Mouse (Mus musculus) forebrain, embryonic 13.5 days (tissue): ENCODE results near the gene Upk1a. TPM values are rescaled to one million over a fixed set of nuclear protein-coding genes. Genes with fewer than 3 reads are reported as not detected.

Experiments
- ATAC-seq: fragments of 200-750 bp; cut with Nextera tagmentation; 2 replicates; pipeline ENCODE4 v1.8.0; 2017
- H3K27ac ChIP-seq: fragments of 300-500 bp; sonication (generic); 2 replicates; pipeline ENCODE4 v1.5.1; 2015; ENCODE audit warnings: inconsistent platforms, mild to moderate bottlenecking, moderate library complexity
- H3K27me3 ChIP-seq: fragments of 300-500 bp; sonication (generic); 2 replicates; pipeline ENCODE4 v1.6.1; 2015; ENCODE audit warnings: mild to moderate bottlenecking, inconsistent platforms
- H3K36me3 ChIP-seq: fragments of 300-500 bp; sonication (generic); 2 replicates; pipeline ENCODE4 v1.6.1; 2015; ENCODE audit warnings: mild to moderate bottlenecking, inconsistent platforms; ENCODE audit not compliant: poor library complexity, severe bottlenecking
- H3K4me1 ChIP-seq: fragments of 300-500 bp; sonication (generic); 2 replicates; pipeline ENCODE4 v1.6.1; 2015; ENCODE audit warnings: inconsistent platforms
- H3K4me2 ChIP-seq: fragments of 300-500 bp; sonication (generic); 2 replicates; pipeline ENCODE4 v1.6.1; 2015; ENCODE audit warnings: inconsistent platforms, mild to moderate bottlenecking, moderate library complexity
- H3K4me3 ChIP-seq: fragments of 300-500 bp; sonication (generic); 2 replicates; pipeline ENCODE4 v1.5.1; 2015; ENCODE audit warnings: mild to moderate bottlenecking, inconsistent platforms
- H3K9ac ChIP-seq: fragments of 300-500 bp; sonication (generic); 2 replicates; pipeline ENCODE4 v1.6.1; 2015; ENCODE audit warnings: mild to moderate bottlenecking, inconsistent platforms
- H3K9me3 ChIP-seq: fragments of 300-500 bp; sonication (generic); replicated peaks from 2 replicates; pipeline ENCODE4 v1.6.1; 2016; ENCODE audit warnings: inconsistent platforms
- WGBS: fragments of 180-500 bp; shearing (Covaris S2); methylation state at CpG from one replicate; pipeline ENCODE4 v1.1.7; 2015; 5-methylcytosine and 5-hydroxymethylcytosine counted together
- polyA plus RNA-seq: library from polyadenylated mRNA; unstranded; fragments of >200 nt; fragmentation: Nextera tagmentation; extraction: Ambion mirVana; gene quantifications from 2 replicates; pipeline ENCODE4 v1.2.1, GENCODE M21; 2015

Gene Upk1a
- polyA plus RNA-seq, 1 experiment from 2014 or later, result 0.19 TPM

DNA sequence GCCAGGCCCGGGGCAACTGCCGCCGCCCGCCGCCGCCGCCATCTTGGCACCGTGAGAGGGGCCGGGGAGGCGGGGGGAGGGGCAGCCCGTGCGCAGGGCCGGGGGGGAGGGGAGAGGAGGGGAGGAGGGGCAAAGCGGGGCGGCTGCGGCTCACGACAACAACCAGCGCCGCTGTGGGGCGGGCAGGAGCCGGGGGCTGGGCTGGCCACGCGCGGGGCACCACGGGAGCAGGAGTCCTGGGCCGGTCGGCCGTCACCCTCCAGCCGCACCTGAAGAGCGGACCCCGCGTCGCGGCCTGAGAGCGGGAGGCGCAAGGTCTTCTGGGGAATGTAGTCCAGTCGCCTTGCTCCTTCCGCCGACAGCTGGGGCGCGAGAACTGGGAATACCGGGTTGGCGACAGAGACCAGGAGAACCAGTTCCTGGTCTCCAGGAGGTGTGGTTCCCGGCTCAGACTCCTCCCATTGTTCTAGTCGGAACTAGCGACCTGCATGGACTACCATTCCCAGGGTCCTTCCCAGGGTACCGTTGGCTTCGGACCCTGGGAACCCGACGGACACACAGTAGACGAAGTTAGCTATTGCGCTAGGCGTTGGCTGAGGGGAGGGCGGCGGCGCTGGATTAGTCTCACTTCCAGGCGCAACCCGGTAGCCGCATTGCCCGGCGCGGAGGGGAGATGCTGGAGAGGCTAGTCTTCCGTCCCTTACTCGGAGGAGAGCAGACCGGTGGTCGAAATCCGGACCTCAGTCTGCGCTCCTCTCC lies 23.8 kb downstream of the Upk1a start, which contains the start of gene Kmt2b:
TSS of gene Kmt2b (minus strand) at position 51 of the 759 bp plus-strand sequence.
- Histone ChIP-seq H3K27ac (peak within 1 kb of the TSS; percentile 93), H3K27me3 (no peaks in the 10 kb centered on the region), H3K4me1 (peaks cover 23% of the 10 kb centered on the region), H3K9ac (peak within 1 kb of the TSS; percentile 99), H3K36me3 (peaks cover 30% of the 10 kb centered on the region), H3K4me2 (peak within 1 kb of the TSS; percentile 97), H3K4me3 (peak within 1 kb of the TSS; percentile 97), H3K9me3 (no peaks in the 10 kb centered on the region)
- under 1% methylated on average over 51 of the region's 68 CpGs for WGBS
- peak; percentile 95 for ATAC-seq

- Histone ChIP-seq H3K4me1 (peaks cover 23% of the 10 kb centered on the region), H3K4me2 (peak overlapping the region; percentile 97), H3K36me3 (peaks cover 38% of the 10 kb centered on the region), H3K27me3 (no peaks in the 10 kb centered on the region), H3K9ac (peak overlapping the region; percentile 99), H3K9me3 (no peaks in the 10 kb centered on the region), H3K27ac (peak overlapping the region; percentile 93), H3K4me3 (peak overlapping the region; percentile 97)
- under 1% methylated on average over 30 of the region's 67 CpGs for WGBS
- peak; percentile 57 for ATAC-seq
These were observed 24.6 kb downstream of the Upk1a start for GRCm38 (mm10) chr7:30587842-30588667.

DNA sequence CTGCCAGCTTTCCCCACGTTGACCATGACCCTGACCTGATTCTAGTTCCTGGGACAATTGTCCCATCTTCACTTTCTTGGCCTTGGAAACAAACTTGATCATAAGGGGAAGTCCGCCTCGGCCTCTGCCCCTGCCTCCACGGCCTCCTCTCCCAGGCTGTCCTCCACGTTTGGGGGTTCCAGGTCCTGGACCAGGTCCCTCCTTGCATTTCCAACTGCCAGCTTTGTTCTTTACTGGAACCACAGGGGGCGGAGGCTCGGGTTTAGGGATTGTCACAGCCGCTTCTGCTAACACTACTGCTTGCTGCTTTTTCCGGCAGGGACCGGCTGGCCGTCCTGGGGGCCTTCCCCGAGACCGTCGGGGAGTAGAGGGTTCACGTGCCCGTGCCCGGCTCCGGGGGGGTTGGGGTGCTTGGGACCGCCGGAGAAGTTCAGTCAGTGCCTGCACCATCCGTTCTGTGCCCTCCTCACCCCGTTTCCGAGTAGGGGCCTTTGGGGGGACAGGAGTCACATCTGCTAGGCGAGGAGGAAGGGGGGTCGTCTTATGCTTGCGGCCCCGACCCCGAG lies 26.1 kb downstream of the Upk1a start:
- Histone ChIP-seq H3K9me3 (no peaks in the 10 kb centered on the region), H3K27me3 (no peaks in the 10 kb centered on the region), H3K4me1 (peaks cover 23% of the 10 kb centered on the region), H3K9ac (peak overlapping the region; percentile 99), H3K36me3 (peaks cover 53% of the 10 kb centered on the region), H3K4me2 (peak overlapping the region; percentile 97), H3K27ac (no peak overlapping the region), H3K4me3 (peak overlapping the region; percentile 97; the same call in 1 of the 2 replicates)
- 88% methylated on average over 28 of the region's 28 CpGs for WGBS
- ATAC-seq, result no peak

DNA sequence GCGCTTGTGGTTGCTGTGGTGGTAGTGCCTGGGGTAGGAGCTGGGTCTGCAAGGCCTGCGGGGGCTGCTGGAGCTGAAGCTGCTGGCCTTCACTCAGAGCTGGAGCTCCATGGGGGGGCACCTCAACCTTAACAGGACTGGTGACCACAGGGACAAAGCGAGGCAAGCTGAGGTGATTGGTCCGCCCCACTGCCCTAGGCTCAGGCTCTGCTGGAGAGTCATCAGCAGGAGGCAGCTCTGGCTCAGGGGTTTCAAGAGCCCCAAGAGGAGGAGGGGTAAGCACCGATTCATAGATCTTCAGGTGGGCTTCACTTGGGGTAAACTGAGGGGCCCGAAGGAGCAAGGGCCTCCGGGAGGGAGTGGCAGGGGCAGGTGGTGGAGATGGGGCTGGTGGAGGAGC lies 27.5 kb downstream of the Upk1a start:
- H3K9me3 ChIP-seq, result no peaks in the 10 kb centered on the region
- no peak overlapping the region for H3K4me3 ChIP-seq
- no peaks in the 10 kb centered on the region for H3K27me3 ChIP-seq
- H3K9ac ChIP-seq, result no peak overlapping the region
- whole genome bisulfite sequencing, result 94% methylated on average over 7 of the region's 7 CpGs
- H3K4me1 ChIP-seq, result peaks cover 23% of the 10 kb centered on the region
- ATAC-seq, result no peak
- H3K27ac ChIP-seq, result no peak overlapping the region
- H3K36me3 ChIP-seq, result peaks cover 67% of the 10 kb centered on the region
- no peak overlapping the region for H3K4me2 ChIP-seq

GRCm38 (mm10) chr7:30584339-30584738 lies 28.3 kb downstream of the Upk1a start:
- no peak for ATAC-seq
- 95% methylated on average over 10 of the region's 10 CpGs for WGBS
- peaks cover 75% of the 10 kb centered on the region for H3K36me3 ChIP-seq

GRCm38 (mm10) chr7:30581547-30581946 lies 31.1 kb downstream of the Upk1a start:
- no peak overlapping the region for H3K4me3 ChIP-seq
- H3K36me3 ChIP-seq, result peaks cover 100% of the 10 kb centered on the region
- no peak overlapping the region for H3K27ac ChIP-seq
- ATAC-seq, result no peak
- no peaks in the 10 kb centered on the region for H3K9me3 ChIP-seq
- H3K4me2 ChIP-seq, result no peak overlapping the region
- H3K9ac ChIP-seq, result no peak overlapping the region
- 96% methylated on average over 16 of the region's 16 CpGs for WGBS
- no peaks in the 10 kb centered on the region for H3K27me3 ChIP-seq
- H3K4me1 ChIP-seq, result peaks cover 3% of the 10 kb centered on the region

More at GRCm38 (mm10) chr7:30584339-30584738, 28.3 kb downstream of the Upk1a start:
- Histone ChIP-seq H3K4me1 (peaks cover 16% of the 10 kb centered on the region), H3K27ac (no peak overlapping the region), H3K4me3 (no peak overlapping the region), H3K9me3 (no peaks in the 10 kb centered on the region), H3K9ac (no peak overlapping the region), H3K4me2 (no peak overlapping the region), H3K27me3 (no peaks in the 10 kb centered on the region)

DNA sequence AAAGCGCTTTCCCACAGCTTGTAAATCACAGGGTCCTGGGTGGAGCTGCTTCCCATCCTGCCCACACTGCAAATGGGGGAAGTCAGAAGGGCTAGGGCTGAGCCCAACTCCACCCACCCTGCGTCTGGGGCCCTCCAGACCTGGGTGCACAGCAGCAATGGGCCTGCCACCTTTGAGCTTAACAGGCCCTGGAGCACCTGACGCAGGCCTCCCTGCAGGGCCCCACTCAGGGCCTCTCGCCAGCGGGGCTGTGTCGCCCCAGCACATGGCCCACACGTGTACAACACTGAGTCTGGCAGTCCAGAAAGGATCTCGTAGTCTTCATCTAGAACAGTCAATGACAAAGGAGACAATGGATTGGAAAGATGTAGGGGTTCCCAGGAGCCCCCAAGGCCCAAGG lies 32.7 kb downstream of the Upk1a start:
- H3K9me3 ChIP-seq, result no peaks in the 10 kb centered on the region
- ATAC-seq, result no peak
- WGBS, result 94% methylated on average over 8 of the region's 8 CpGs

GRCm38 (mm10) chr7:30572969-30573368 lies 39.7 kb downstream of the Upk1a start:
- Histone ChIP-seq H3K27me3 (no peaks in the 10 kb centered on the region), H3K9me3 (no peaks in the 10 kb centered on the region), H3K36me3 (peaks cover 98% of the 10 kb centered on the region), H3K4me3 (no peak overlapping the region), H3K4me2 (no peak overlapping the region), H3K27ac (no peak overlapping the region), H3K9ac (no peak overlapping the region), H3K4me1 (no peaks in the 10 kb centered on the region)
- 83% methylated on average over 2 of the region's 2 CpGs for WGBS
- no peak for ATAC-seq

More for the DNA sequence above, 32.7 kb downstream of the Upk1a start:
- no peak overlapping the region for H3K4me2 ChIP-seq
- no peaks in the 10 kb centered on the region for H3K4me1 ChIP-seq
- peaks cover 100% of the 10 kb centered on the region for H3K36me3 ChIP-seq
- H3K9ac ChIP-seq, result no peak overlapping the region
- H3K27me3 ChIP-seq, result no peaks in the 10 kb centered on the region
- no peak overlapping the region for H3K27ac ChIP-seq
- H3K4me3 ChIP-seq, result no peak overlapping the region

DNA sequence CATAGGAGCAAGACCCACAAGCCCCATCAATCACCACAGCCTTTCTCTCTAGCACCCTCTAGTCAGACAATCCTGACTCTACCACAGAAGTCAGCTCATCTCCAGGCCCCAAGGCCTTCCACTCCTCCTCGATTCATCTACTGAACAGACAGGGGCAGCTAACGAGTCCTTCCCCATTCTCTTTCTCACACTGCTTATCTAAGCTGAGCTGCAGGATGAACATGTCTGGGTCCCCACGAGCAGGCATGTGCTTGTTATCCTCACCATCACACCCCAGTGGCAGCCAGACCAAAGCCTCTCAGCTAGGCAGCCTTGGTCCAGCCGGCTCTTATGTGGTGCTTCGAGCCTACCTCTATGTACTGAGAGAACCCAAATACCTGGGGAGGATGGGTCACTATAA lies 40.3 kb downstream of the Upk1a start:
- no peak for ATAC-seq
- Histone ChIP-seq H3K4me1 (no peaks in the 10 kb centered on the region), H3K36me3 (peaks cover 96% of the 10 kb centered on the region), H3K9me3 (no peaks in the 10 kb centered on the region), H3K4me2 (no peak overlapping the region), H3K9ac (no peak overlapping the region; the same call in 1 of the 2 replicates), H3K4me3 (no peak overlapping the region), H3K27me3 (no peaks in the 10 kb centered on the region), H3K27ac (no peak overlapping the region)
- 90% methylated on average over 5 of the region's 5 CpGs for WGBS

- H3K9ac ChIP-seq, result no peak overlapping the region
- no peak for ATAC-seq
- no peak overlapping the region for H3K4me3 ChIP-seq
- H3K27ac ChIP-seq, result no peak overlapping the region
- peaks cover 77% of the 10 kb centered on the region for H3K36me3 ChIP-seq
- WGBS, result 94% methylated on average over 11 of the region's 11 CpGs
- H3K9me3 ChIP-seq, result no peaks in the 10 kb centered on the region
- peaks cover 12% of the 10 kb centered on the region for H3K4me1 ChIP-seq
- no peaks in the 10 kb centered on the region for H3K27me3 ChIP-seq
- no peak overlapping the region for H3K4me2 ChIP-seq
These were observed 45.1 kb downstream of the Upk1a start for GRCm38 (mm10) chr7:30567555-30567954.

DNA sequence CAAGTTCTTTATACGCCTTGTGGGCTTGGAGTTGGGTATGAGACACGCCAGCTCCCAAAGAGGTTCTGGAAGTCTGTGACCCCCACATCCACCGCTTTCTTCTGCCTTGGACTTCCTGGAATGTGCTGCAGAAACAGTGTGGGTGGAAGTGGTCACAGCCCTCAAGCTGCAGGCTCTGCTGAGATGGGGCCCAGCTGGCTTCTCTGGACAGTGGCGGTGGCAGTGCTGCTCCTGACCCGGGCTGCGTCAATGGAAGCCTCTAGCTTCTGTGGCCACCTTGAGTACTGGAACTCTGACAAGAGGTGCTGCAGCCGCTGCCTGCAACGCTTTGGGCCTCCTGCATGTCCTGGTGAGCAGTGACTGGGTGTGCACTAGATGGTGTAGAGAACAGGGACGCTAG lies 46.6 kb downstream of the Upk1a start:
- WGBS, result 89% methylated on average over 9 of the region's 9 CpGs
- H3K36me3 ChIP-seq, result peaks cover 63% of the 10 kb centered on the region
- H3K4me1 ChIP-seq, result peaks cover 17% of the 10 kb centered on the region

More for the DNA sequence above, 46.6 kb downstream of the Upk1a start:
- Histone ChIP-seq H3K27me3 (no peaks in the 10 kb centered on the region), H3K4me3 (no peak overlapping the region), H3K27ac (no peak overlapping the region), H3K9me3 (no peaks in the 10 kb centered on the region), H3K4me2 (no peak overlapping the region), H3K9ac (no peak overlapping the region)
- no peak for ATAC-seq
